Comparison of ENCODE assay signal across 10 mouse cellular contexts in genomic region chr15:95135926-95136609, GRCm38 (mm10).
DNase-seq lines count a peak whose midpoint lies in the region; ATAC-seq lines count a peak whose summit lies in the region.
"Had no signal": no experiment of that assay in that cellular context is flagged by ENCODE, and none has a peak within 500 bp of the region (broad histone marks: within the 10 kb centered on the region; RNA-seq: fewer than 3 reads in every experiment).

No protein-coding gene starts in this region.

- peaks cover 14% of the 10 kb centered on the region; the same call in 1 of the 2 replicates for H3K4me1 ChIP-seq in forebrain, embryonic 13.5 days
- H3K4me1 ChIP-seq in forebrain, embryonic 11.5 days (replicated peaks; ENCODE audit: control insufficient read depth, insufficient read depth, low read length), result no peaks in the 10 kb centered on the region
- no peaks in the 10 kb centered on the region for H3K4me1 ChIP-seq in limb, embryonic 11.5 days (ENCODE audit: control insufficient read depth, insufficient read depth, low read length)
- H3K4me1 ChIP-seq in limb, embryonic 10.5 days, result no peaks in the 10 kb centered on the region
- H3K4me1 ChIP-seq in forebrain, embryonic 15.5 days, result peaks cover 15% of the 10 kb centered on the region
- H3K4me1 ChIP-seq in midbrain, embryonic 13.5 days (replicated peaks), result peaks cover 3% of the 10 kb centered on the region; the same call in 1 of the 2 replicates
- no peaks in the 10 kb centered on the region for H3K4me1 ChIP-seq in liver, embryonic 11.5 days (replicated peaks; ENCODE audit: control insufficient read depth, insufficient read depth, low read length)
- H3K4me1 ChIP-seq: limb, embryonic 15.5 days had no signal

- H3K9ac ChIP-seq in forebrain, embryonic 13.5 days, result no peak overlapping the region
- no peak overlapping the region for H3K9ac ChIP-seq in forebrain, embryonic 11.5 days (ENCODE audit: low read length)
- H3K9ac ChIP-seq in limb, embryonic 11.5 days (ENCODE audit: low read length), result no peak overlapping the region
- no peak overlapping the region for H3K9ac ChIP-seq in forebrain, embryonic 15.5 days (replicated peaks)
- no peak overlapping the region for H3K9ac ChIP-seq in midbrain, embryonic 13.5 days (replicated peaks)
- H3K9ac ChIP-seq in liver, embryonic 11.5 days (ENCODE audit: low read depth, low read length), result no peak overlapping the region
- H3K9ac ChIP-seq: limb, embryonic 15.5 days had no signal

- no peaks in the 10 kb centered on the region for H3K36me3 ChIP-seq in forebrain, embryonic 13.5 days (ENCODE audit: poor library complexity, severe bottlenecking)
- H3K36me3 ChIP-seq in forebrain, embryonic 11.5 days (ENCODE audit: control insufficient read depth, insufficient read depth, low read length), result no peaks in the 10 kb centered on the region
- no peaks in the 10 kb centered on the region for H3K36me3 ChIP-seq in limb, embryonic 11.5 days (ENCODE audit: control insufficient read depth, insufficient read depth, low read length)
- no peaks in the 10 kb centered on the region for H3K36me3 ChIP-seq in limb, embryonic 10.5 days
- H3K36me3 ChIP-seq in forebrain, embryonic 15.5 days, result no peaks in the 10 kb centered on the region
- H3K36me3 ChIP-seq in midbrain, embryonic 13.5 days, result no peaks in the 10 kb centered on the region
- no peaks in the 10 kb centered on the region for H3K36me3 ChIP-seq in liver, embryonic 11.5 days (ENCODE audit: control insufficient read depth, insufficient read depth, low read length)
- H3K36me3 ChIP-seq: limb, embryonic 15.5 days had no signal

- H3K27me3 ChIP-seq in forebrain, embryonic 13.5 days, result no peaks in the 10 kb centered on the region
- H3K27me3 ChIP-seq in forebrain, embryonic 11.5 days (ENCODE audit: control insufficient read depth, insufficient read depth, low read length), result no peaks in the 10 kb centered on the region
- no peaks in the 10 kb centered on the region for H3K27me3 ChIP-seq in limb, embryonic 11.5 days (ENCODE audit: control insufficient read depth, insufficient read depth, low read length)
- H3K27me3 ChIP-seq in limb, embryonic 10.5 days (ENCODE audit: low read depth, poor library complexity, severe bottlenecking), result no peaks in the 10 kb centered on the region
- H3K27me3 ChIP-seq in forebrain, embryonic 15.5 days, result no peaks in the 10 kb centered on the region
- H3K27me3 ChIP-seq in midbrain, embryonic 13.5 days, result no peaks in the 10 kb centered on the region
- H3K27me3 ChIP-seq in liver, embryonic 11.5 days (replicated peaks; ENCODE audit: control insufficient read depth, insufficient read depth, low read length), result no peaks in the 10 kb centered on the region
- H3K27me3 ChIP-seq: limb, embryonic 15.5 days had no signal

- intact Hi-C loops in gastrocnemius, postnatal 14 days (cut with DNase I; ENCODE audit: low total_unique reads), result no loop called here

- H3K9me3 ChIP-seq in forebrain, embryonic 13.5 days (replicated peaks), result no peaks in the 10 kb centered on the region
- no peaks in the 10 kb centered on the region for H3K9me3 ChIP-seq in forebrain, embryonic 11.5 days (ENCODE audit: control insufficient read depth, low read length)
- no peaks in the 10 kb centered on the region for H3K9me3 ChIP-seq in limb, embryonic 11.5 days (ENCODE audit: control insufficient read depth, low read length)
- H3K9me3 ChIP-seq in limb, embryonic 10.5 days (replicated peaks), result no peaks in the 10 kb centered on the region
- H3K9me3 ChIP-seq in forebrain, embryonic 15.5 days, result no peaks in the 10 kb centered on the region
- H3K9me3 ChIP-seq in midbrain, embryonic 13.5 days, result no peaks in the 10 kb centered on the region
- no peaks in the 10 kb centered on the region for H3K9me3 ChIP-seq in liver, embryonic 11.5 days (ENCODE audit: control insufficient read depth, low read length)
- H3K9me3 ChIP-seq: limb, embryonic 15.5 days had no signal

- H3K4me2 ChIP-seq in forebrain, embryonic 13.5 days, result no peak overlapping the region
- H3K4me2 ChIP-seq in forebrain, embryonic 11.5 days (ENCODE audit: low read depth, low read length, severe bottlenecking), result no peak overlapping the region
- no peak overlapping the region for H3K4me2 ChIP-seq in limb, embryonic 11.5 days (ENCODE audit: low read depth, severe bottlenecking)
- no peak overlapping the region for H3K4me2 ChIP-seq in forebrain, embryonic 15.5 days (replicated peaks)
- H3K4me2 ChIP-seq in midbrain, embryonic 13.5 days (replicated peaks), result no peak overlapping the region
- H3K4me2 ChIP-seq in liver, embryonic 11.5 days, result no peak overlapping the region
- H3K4me2 ChIP-seq: limb, embryonic 15.5 days had no signal

- no peak overlapping the region for H3K4me3 ChIP-seq in forebrain, embryonic 13.5 days
- no peak overlapping the region for H3K4me3 ChIP-seq in forebrain, embryonic 11.5 days (ENCODE audit: low read depth, low read length)
- no peak overlapping the region for H3K4me3 ChIP-seq in limb, embryonic 11.5 days (ENCODE audit: low read depth, low read length)
- no peak overlapping the region for H3K4me3 ChIP-seq in limb, embryonic 10.5 days
- no peak overlapping the region for H3K4me3 ChIP-seq in forebrain, embryonic 15.5 days
- H3K4me3 ChIP-seq in midbrain, embryonic 13.5 days (replicated peaks), result no peak overlapping the region
- H3K4me3 ChIP-seq in liver, embryonic 11.5 days (ENCODE audit: low read depth, low read length), result no peak overlapping the region
- H3K4me3 ChIP-seq: limb, embryonic 15.5 days had no signal

- WGBS in forebrain, embryonic 13.5 days, result 89% methylated on average over 17 of the region's 17 CpGs
- WGBS in forebrain, embryonic 11.5 days, result 93% methylated on average over 17 of the region's 17 CpGs
- WGBS in limb, embryonic 11.5 days, result 92% methylated on average over 17 of the region's 17 CpGs
- WGBS in limb, embryonic 10.5 days, result 94% methylated on average over 17 of the region's 17 CpGs
- 87% methylated on average over 17 of the region's 17 CpGs for WGBS in forebrain, embryonic 15.5 days
- 88% methylated on average over 17 of the region's 17 CpGs for WGBS in midbrain, embryonic 13.5 days
- WGBS in liver, embryonic 11.5 days, result 85% methylated on average over 17 of the region's 17 CpGs

- ATAC-seq in forebrain, embryonic 13.5 days, result peak; percentile 58
- no peak for ATAC-seq in forebrain, embryonic 11.5 days (replicated peaks; ENCODE audit: low FRiP score)
- peak; percentile 57; the same call in 1 of the 2 replicates for ATAC-seq in limb, embryonic 11.5 days (ENCODE audit: insufficient number of reproducible peaks, low FRiP score, low TSS enrichment, low read depth)
- ATAC-seq in forebrain, embryonic 15.5 days (replicated peaks), result peak; percentile 64
- peak; percentile 84 for ATAC-seq in midbrain, embryonic 13.5 days
- ATAC-seq in liver, embryonic 11.5 days (replicated peaks; ENCODE audit: low FRiP score), result no peak

- DNase-seq in forebrain, embryonic 11.5 days (ENCODE audit: low spot score), result no peak
- no peak for DNase-seq in limb, embryonic 11.5 days (ENCODE audit: low spot score)
- DNase-seq in limb, embryonic 10.5 days (ENCODE audit: low spot score), result no peak
- no peak for DNase-seq in gastrocnemius, postnatal 14 days
- DNase-seq in liver, embryonic 11.5 days (ENCODE audit: low spot score), result no peak
- DNase-seq: heart, postnatal 10 days had no signal

- H3K27ac ChIP-seq in forebrain, embryonic 13.5 days, result no peak overlapping the region
- H3K27ac ChIP-seq in forebrain, embryonic 11.5 days (ENCODE audit: low read depth, low read length), result no peak overlapping the region
- H3K27ac ChIP-seq in limb, embryonic 11.5 days (replicated peaks; ENCODE audit: low read depth, low read length), result no peak overlapping the region
- H3K27ac ChIP-seq in limb, embryonic 10.5 days, result no peak overlapping the region
- no peak overlapping the region for H3K27ac ChIP-seq in forebrain, embryonic 15.5 days (replicated peaks)
- no peak overlapping the region for H3K27ac ChIP-seq in midbrain, embryonic 13.5 days
- H3K27ac ChIP-seq in liver, embryonic 11.5 days (ENCODE audit: low read depth, low read length), result no peak overlapping the region
- H3K27ac ChIP-seq: limb, embryonic 15.5 days had no signal

Comparison
In these comparisons a context has a peak if more than half of its experiments do, and no peak if none do; other contexts are left out.
1. ATAC-seq: peak in forebrain, embryonic 13.5 days (single experiment), limb, embryonic 11.5 days (single experiment), forebrain, embryonic 15.5 days (single experiment) and midbrain, embryonic 13.5 days (single experiment); none in forebrain, embryonic 11.5 days (single experiment) and liver, embryonic 11.5 days (single experiment).